15 mouse cellular contexts compared by ENCODE assay signal in genomic region chr13:73107250-73107993, GRCm38 (mm10).
DNase-seq lines count a peak whose midpoint lies in the region; ATAC-seq and TF ChIP-seq lines count a peak whose summit lies in the region.
"Had no signal": no experiment of that assay in that cellular context is flagged by ENCODE, and none has a peak within 500 bp of the region (broad histone marks: within the 10 kb centered on the region; RNA-seq: fewer than 3 reads in every experiment).

No protein-coding gene starts in this region.

- no peak overlapping the region for H3K27ac ChIP-seq in heart, embryonic 10.5 days
- H3K27ac ChIP-seq in hindbrain, embryonic 11.5 days (ENCODE audit: low read depth, low read length), result no peak overlapping the region
- peak overlapping the region; percentile 48; the same call in 1 of the 2 replicates for H3K27ac ChIP-seq in midbrain, embryonic 13.5 days
- no peak overlapping the region for H3K27ac ChIP-seq in lung, postnatal 0 days (ENCODE audit: low read length)
- H3K27ac ChIP-seq in cerebellum, adult 2 months (ENCODE audit: insufficient read depth, low read length), result no peak overlapping the region
- H3K27ac ChIP-seq: limb, embryonic 12.5 days had no signal

- DNase-seq in heart, adult 11 months, result peak; percentile 69
- DNase-seq in heart, embryonic 10.5 days (ENCODE audit: low spot score), result no peak
- DNase-seq in R1 (ENCODE audit: low read depth, low spot score), result peak; percentile 16
- peak; percentile 35 for DNase-seq in hindbrain, embryonic 11.5 days (ENCODE audit: low spot score)
- no peak for DNase-seq in heart, postnatal 25 days (ENCODE audit: low spot score)
- no peak for DNase-seq in lung, postnatal 0 days (ENCODE audit: low spot score)
- no peak for DNase-seq in cerebellum, adult 2 months
- DNase-seq: cerebellum, postnatal 25 days; heart, adult 18-20 months; heart, postnatal 4 days; kidney, adult 8-10 months; liver, postnatal 0 days; thymus, adult 2 months had no signal

- H3K4me2 ChIP-seq in hindbrain, embryonic 11.5 days (replicated peaks; ENCODE audit: low read depth, low read length), result no peak overlapping the region
- 0 out of 2 replicates have a peak overlapping the region, but pooled peaks have one; percentile 0 for H3K4me2 ChIP-seq in midbrain, embryonic 13.5 days (replicated peaks)
- H3K4me2 ChIP-seq in lung, postnatal 0 days (replicated peaks; ENCODE audit: low read depth, low read length), result no peak overlapping the region
- H3K4me2 ChIP-seq: limb, embryonic 12.5 days had no signal

- H3K4me3 ChIP-seq in heart, embryonic 10.5 days, result no peak overlapping the region
- H3K4me3 ChIP-seq in hindbrain, embryonic 11.5 days (ENCODE audit: low read depth, low read length), result no peak overlapping the region
- no peak overlapping the region for H3K4me3 ChIP-seq in midbrain, embryonic 13.5 days (replicated peaks)
- no peak overlapping the region for H3K4me3 ChIP-seq in lung, postnatal 0 days (ENCODE audit: low read depth, low read length)
- no peak overlapping the region for H3K4me3 ChIP-seq in cerebellum, adult 2 months (replicated peaks; ENCODE audit: insufficient read depth, low read depth, low read length)
- H3K4me3 ChIP-seq: limb, embryonic 12.5 days had no signal

- no peaks in the 10 kb centered on the region for H3K27me3 ChIP-seq in heart, embryonic 10.5 days (ENCODE audit: insufficient read depth, poor library complexity, severe bottlenecking)
- no peaks in the 10 kb centered on the region for H3K27me3 ChIP-seq in hindbrain, embryonic 11.5 days (ENCODE audit: control insufficient read depth, insufficient read depth, low read length)
- peaks cover 58% of the 10 kb centered on the region for H3K27me3 ChIP-seq in midbrain, embryonic 13.5 days
- H3K27me3 ChIP-seq in lung, postnatal 0 days (replicated peaks; ENCODE audit: insufficient read depth, low read length), result no peaks in the 10 kb centered on the region
- no peaks in the 10 kb centered on the region for H3K27me3 ChIP-seq in cerebellum, adult 2 months (ENCODE audit: control insufficient read depth, insufficient read depth, low read length)
- H3K27me3 ChIP-seq: limb, embryonic 12.5 days had no signal

- TF ChIP-seq POLR2A in cerebellum, adult 2 months (IDR thresholded peaks at IDR 0.05; ENCODE audit: borderline replicate concordance, insufficient read depth, low read length), result no peak

- intact Hi-C loops in heart, postnatal 25 days (cut with DNase I), result no loop called here

- WGBS in heart, embryonic 10.5 days, result 72% methylated on average over 14 of the region's 14 CpGs
- WGBS in hindbrain, embryonic 11.5 days, result 41% methylated on average over 14 of the region's 14 CpGs
- WGBS in midbrain, embryonic 13.5 days, result 18% methylated on average over 14 of the region's 14 CpGs
- 67% methylated on average over 14 of the region's 14 CpGs for WGBS in lung, postnatal 0 days
- WGBS in cerebellum, adult 2 months, result 23% methylated on average over 14 of the region's 14 CpGs

- TF ChIP-seq EP300 in lung, postnatal 0 days (IDR thresholded peaks at IDR 0.05), result no peak

- no peaks in the 10 kb centered on the region for H3K4me1 ChIP-seq in heart, embryonic 10.5 days
- no peaks in the 10 kb centered on the region for H3K4me1 ChIP-seq in hindbrain, embryonic 11.5 days (replicated peaks; ENCODE audit: control insufficient read depth, insufficient read depth, low read length)
- H3K4me1 ChIP-seq in midbrain, embryonic 13.5 days (replicated peaks), result peaks cover 13% of the 10 kb centered on the region
- no peaks in the 10 kb centered on the region for H3K4me1 ChIP-seq in lung, postnatal 0 days (ENCODE audit: insufficient read depth, low read depth, low read length)
- H3K4me1 ChIP-seq in cerebellum, adult 2 months (ENCODE audit: control insufficient read depth, insufficient read depth, low read length), result no peaks in the 10 kb centered on the region
- H3K4me1 ChIP-seq: limb, embryonic 12.5 days had no signal

- no peaks in the 10 kb centered on the region for H3K36me3 ChIP-seq in heart, embryonic 10.5 days
- no peaks in the 10 kb centered on the region for H3K36me3 ChIP-seq in hindbrain, embryonic 11.5 days (ENCODE audit: control insufficient read depth, insufficient read depth, low read length)
- H3K36me3 ChIP-seq in midbrain, embryonic 13.5 days, result no peaks in the 10 kb centered on the region
- H3K36me3 ChIP-seq in lung, postnatal 0 days (ENCODE audit: insufficient read depth, low read length), result no peaks in the 10 kb centered on the region
- H3K36me3 ChIP-seq: limb, embryonic 12.5 days had no signal

- no peak overlapping the region for H3K9ac ChIP-seq in hindbrain, embryonic 11.5 days (ENCODE audit: low read depth, low read length)
- no peak overlapping the region for H3K9ac ChIP-seq in midbrain, embryonic 13.5 days (replicated peaks)
- H3K9ac ChIP-seq in lung, postnatal 0 days (replicated peaks; ENCODE audit: low read depth), result no peak overlapping the region
- H3K9ac ChIP-seq: limb, embryonic 12.5 days; liver, postnatal 0 days had no signal

- H3K9me3 ChIP-seq in heart, embryonic 10.5 days, result no peaks in the 10 kb centered on the region
- no peaks in the 10 kb centered on the region for H3K9me3 ChIP-seq in hindbrain, embryonic 11.5 days (ENCODE audit: control insufficient read depth, low read length)
- H3K9me3 ChIP-seq in midbrain, embryonic 13.5 days, result no peaks in the 10 kb centered on the region
- H3K9me3 ChIP-seq in lung, postnatal 0 days (ENCODE audit: low read length), result no peaks in the 10 kb centered on the region
- H3K9me3 ChIP-seq: limb, embryonic 12.5 days had no signal

- ATAC-seq in hindbrain, embryonic 11.5 days (ENCODE audit: low FRiP score), result peak; percentile 81
- ATAC-seq in midbrain, embryonic 13.5 days, result peak; percentile 92
- ATAC-seq in lung, postnatal 0 days, result no peak
- ATAC-seq: liver, postnatal 0 days had no signal

- no peak for TF ChIP-seq CTCF in lung, postnatal 0 days (IDR thresholded peaks at IDR 0.05)
- no peak for TF ChIP-seq CTCF in cerebellum, adult 2 months (IDR thresholded peaks at IDR 0.05; ENCODE audit: borderline replicate concordance, insufficient read depth, low read depth, low read length)

Comparison
In these comparisons a context has a peak if more than half of its experiments do, and no peak if none do; other contexts are left out.
1. DNase-seq: peak in heart, adult 11 months (single experiment), R1 (single experiment) and hindbrain, embryonic 11.5 days (single experiment); none in heart, embryonic 10.5 days (single experiment), heart, postnatal 25 days (single experiment), lung, postnatal 0 days (single experiment) and cerebellum, adult 2 months (0 of 2).